Mouse (Mus musculus) megakaryocyte, embryonic 14.5 days (primary cell): Measurements from ENCODE around the gene Odc1.

Experiments used
- FLI1 ChIP-seq: IDR thresholded peaks from 2 replicates; pipeline ENCODE4 v1.6.1; 2012; ENCODE audit warnings: low read length, inconsistent platforms, mixed read lengths
- GATA1 ChIP-seq: IDR thresholded peaks from 3 replicates; pipeline ENCODE4 v1.6.1; 2012; ENCODE audit warnings: mixed read lengths, low read length, inconsistent platforms, borderline replicate concordance

GRCm38 (mm10) chr12:17582406-17582805 is 37.8 kb downstream of the Odc1 start:
- TF ChIP-seq GATA1: no peak
- TF ChIP-seq FLI1: no peak
